In the genomic region with DNA sequence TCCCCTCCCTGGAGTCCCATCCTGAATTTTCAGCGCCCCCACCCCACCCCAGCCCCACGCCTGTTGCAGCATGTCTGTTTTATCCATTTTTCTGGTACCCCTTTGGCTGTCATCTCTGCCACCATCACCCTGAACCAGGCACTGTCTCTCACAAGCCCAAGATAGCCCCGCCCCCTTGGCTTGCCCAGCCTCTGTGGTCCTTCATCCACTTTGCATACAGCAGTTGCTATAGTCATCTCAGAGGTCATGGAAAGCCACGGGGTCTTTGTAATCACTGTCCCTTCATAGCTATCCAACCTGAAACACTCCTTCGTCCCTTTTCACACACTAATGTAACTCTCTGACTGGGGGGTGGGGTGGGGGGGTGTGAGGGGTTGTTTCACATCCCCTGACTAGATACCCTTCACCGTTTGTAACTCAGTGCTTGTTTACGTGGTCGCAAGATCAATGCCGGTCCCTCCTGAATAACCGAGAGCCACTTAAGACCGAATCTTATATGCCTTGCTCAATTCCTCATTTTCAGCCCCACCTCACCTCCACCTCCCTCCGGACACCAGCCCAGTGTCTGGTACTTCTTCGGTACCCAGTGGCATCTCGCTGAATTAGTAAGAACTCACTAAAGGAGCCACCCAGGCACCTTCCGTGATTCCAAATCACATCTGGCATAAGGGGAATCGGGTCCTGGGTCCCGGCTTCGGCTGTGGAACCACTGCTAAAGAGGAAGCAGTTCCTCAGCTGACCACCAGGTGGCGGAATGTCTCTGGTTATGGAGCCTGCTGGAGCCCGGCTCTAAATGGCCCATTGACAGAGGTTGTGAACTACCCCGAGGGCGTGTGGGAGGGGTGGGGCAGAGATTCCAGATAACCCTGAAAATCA, we compare ENCODE assay signal across 8 mouse cellular contexts. TPM values are rescaled to one million over a fixed set of nuclear protein-coding genes. Genes with fewer than 3 reads are reported as not detected.
DNase-seq lines count a peak whose midpoint lies in the region; ATAC-seq and TF ChIP-seq lines count a peak whose summit lies in the region.

No protein-coding gene starts in this region.

- H3K27ac ChIP-seq in left cerebral cortex, adult 2 months: no peak overlapping the region

- ATAC-seq in common myeloid progenitor, adult 5-6 weeks (replicated peaks; ENCODE audit: low read depth, poor library complexity, severe bottlenecking): peak; percentile 94
- ATAC-seq in megakaryocyte, adult 5-6 weeks (ENCODE audit: poor library complexity, severe bottlenecking): peak; percentile 96

- TF ChIP-seq CTCF in left cerebral cortex, adult 2 months (IDR thresholded peaks at IDR 0.05): peak; percentile 99

- H3K4me3 ChIP-seq in left cerebral cortex, adult 2 months: no peak overlapping the region

- intact Hi-C loops in left cerebral cortex, adult 2 months (cut with DNase I): loop anchor here (1.0 to 5.0 kb wide), 2 partner anchors 28 to 58 kb away; no protein-coding TSS in a partner anchor

- DNase-seq in WW6 (ENCODE audit: low read depth, low spot score): peak; percentile 86
- peak; percentile 78 to 80 for DNase-seq in gastrocnemius, adult 8-10 months (ENCODE audit: low spot score in 2 of 2)
- peak; percentile 81 for DNase-seq in hindlimb bud, embryonic 11.5 days (ENCODE audit: extremely low spot score, low read depth, low spot score)
- DNase-seq in left cerebral cortex, adult 2 months (ENCODE audit: extremely low spot score in 1 of 2, low spot score in 2 of 2): peak; percentile 76 to 85
- DNase-seq in right cerebral cortex, adult 18-20 months: peak; percentile 78
- DNase-seq in urinary bladder, adult 2 months (ENCODE audit: low spot score): peak; percentile 76

RNA-seq across cellular contexts. Expression of a gene that starts 19.2 kb away (rescaled TPM):
- total RNA-seq in common myeloid progenitor, adult 5-6 weeks (2017): 0.19 and 1.1 TPM in 2 replicates
- total RNA-seq in gastrocnemius, adult 8-10 months (2022): 1 to 10 TPM; 1.3 to 1.7 (median 1.3) TPM
- total RNA-seq in left cerebral cortex, adult 2 months (2021): 1 to 10 TPM; 1.8 to 2.2 TPM
- 1.5 TPM in 2 replicates for total RNA-seq in megakaryocyte, adult 5-6 weeks (2015)
- 0.94 and 1.8 TPM in 2 replicates for total RNA-seq in megakaryocyte, adult 5-6 weeks (2017)
- polyA plus RNA-seq in urinary bladder, adult 2 months (2012; rRNA removed): 58.9 and 66.3 TPM in 2 replicates

RNA-seq across cellular contexts. Expression of a gene that starts 51.8 kb away (rescaled TPM):
- total RNA-seq in common myeloid progenitor, adult 5-6 weeks (2017): 40.0 and 48.6 TPM in 2 replicates
- total RNA-seq in gastrocnemius, adult 8-10 months (2022): 1 to 10 TPM; 4.9 to 8.5 (median 6.7) TPM
- 10 to 100 TPM; 21.8 to 22.4 TPM for total RNA-seq in left cerebral cortex, adult 2 months (2021)
- total RNA-seq in megakaryocyte, adult 5-6 weeks (2015): 268 and 269 TPM in 2 replicates
- total RNA-seq in megakaryocyte, adult 5-6 weeks (2017): 135 and 141 TPM in 2 replicates
- polyA plus RNA-seq in urinary bladder, adult 2 months (2012; rRNA removed): 172 and 192 TPM in 2 replicates
